Mouse (Mus musculus) c-Kit-negative CD71-positive TER-119-positive erythroid progenitor cells, embryonic 14.5 days (primary cell): ENCODE measurements around the gene Grap2.
A peak's percentile ranks its signal among the peaks of the same experiment; 100 is the strongest.

Source experiments
- DNase-seq: peaks from one replicate; pipeline ENCODE4 v3.0.0-alpha.2; 2013; ENCODE audit warnings: low read depth, low spot score

The Grap2 gene

DNA sequence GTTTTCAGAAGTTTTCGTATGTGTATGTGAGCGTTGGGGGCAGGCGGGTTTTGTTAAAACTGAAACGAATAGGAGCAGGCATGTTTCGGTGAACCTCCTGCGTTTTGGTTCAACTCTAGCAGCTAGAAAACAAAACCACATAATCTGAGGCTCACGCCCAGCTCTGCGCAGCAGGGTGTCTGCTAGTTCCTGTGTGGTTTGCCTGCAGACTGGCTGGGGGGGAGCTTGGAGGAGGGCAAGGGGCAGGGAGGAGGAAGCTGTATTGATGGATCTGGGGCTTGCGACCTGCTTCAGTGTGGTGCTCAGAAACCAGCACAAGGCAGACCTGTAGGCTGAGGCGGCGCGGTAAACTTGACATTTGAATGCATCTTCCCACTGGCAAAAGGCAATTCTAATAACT, at the start of gene Grap2:
Grap2 (plus strand) TSS at position 304 of the 400 bp plus-strand sequence.
- DNase-seq = no peak

DNA sequence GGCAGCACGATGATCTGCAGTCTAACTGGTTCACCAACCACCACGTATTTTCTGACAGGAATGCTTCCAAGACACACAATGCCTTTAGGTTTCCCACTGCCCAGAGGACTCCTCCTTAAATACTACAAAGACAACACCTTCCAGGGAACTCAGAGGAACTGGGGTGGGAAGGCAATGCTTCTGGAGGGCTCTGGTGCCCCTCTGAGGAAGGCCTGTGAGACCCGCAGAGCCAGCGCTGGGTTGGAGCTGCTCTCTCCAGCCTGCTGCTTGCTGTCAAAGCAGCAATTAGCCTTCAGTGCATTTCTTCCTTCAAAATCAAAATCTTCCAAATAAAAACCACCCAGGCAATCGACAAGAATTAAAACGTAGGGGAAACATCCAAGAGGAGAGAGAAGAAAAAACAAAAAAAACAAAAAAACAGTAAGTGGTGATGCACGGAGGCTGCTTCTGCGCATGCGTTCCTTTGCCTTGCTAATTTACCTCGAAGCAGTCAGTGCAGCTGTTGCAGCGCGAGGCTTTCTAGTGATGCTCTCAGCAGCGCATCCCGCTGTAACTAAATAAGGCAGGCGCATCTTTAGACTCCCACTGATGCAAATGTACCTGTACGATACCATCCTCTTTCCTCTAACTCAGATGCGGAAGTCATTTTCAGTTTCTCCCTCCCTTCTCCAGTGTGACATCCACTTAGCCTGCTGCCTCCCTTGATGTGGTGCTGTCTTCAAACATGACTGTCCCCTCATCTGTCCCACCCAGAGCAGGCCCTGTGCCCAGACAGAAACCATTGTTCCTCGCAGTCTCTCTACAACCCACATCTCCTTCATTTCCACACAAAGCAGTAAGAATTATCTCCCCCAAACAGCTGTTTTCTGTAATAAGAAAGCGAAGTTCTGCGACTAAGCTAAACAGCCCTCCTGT, 42.2 kb upstream of the Grap2 start:
- no peak for DNase-seq

DNA sequence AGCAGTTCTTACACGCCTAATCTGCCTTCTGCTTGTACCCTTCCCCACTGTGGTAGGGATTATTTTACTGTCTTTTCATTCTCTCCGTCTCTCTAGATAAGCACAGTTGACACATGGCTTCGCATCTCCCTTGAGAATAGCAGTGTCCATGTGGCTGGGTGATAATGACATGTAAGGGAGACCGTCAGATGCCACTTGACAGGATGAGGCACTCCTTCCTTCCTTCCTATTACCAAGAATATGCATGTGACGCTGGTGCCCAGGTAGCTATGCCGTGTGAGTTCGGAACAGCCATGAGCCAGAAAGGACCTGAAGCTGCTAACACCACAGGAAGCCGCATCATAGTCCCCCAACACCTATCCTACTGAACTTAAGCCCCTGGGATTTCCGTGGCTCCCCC, 41.4 kb upstream of the Grap2 start:
- no peak for DNase-seq

- peak; percentile 48 for DNase-seq
Observed at GRCm38 (mm10) chr15:80532281-80533072, 39.9 kb upstream of the Grap2 start.

DNA sequence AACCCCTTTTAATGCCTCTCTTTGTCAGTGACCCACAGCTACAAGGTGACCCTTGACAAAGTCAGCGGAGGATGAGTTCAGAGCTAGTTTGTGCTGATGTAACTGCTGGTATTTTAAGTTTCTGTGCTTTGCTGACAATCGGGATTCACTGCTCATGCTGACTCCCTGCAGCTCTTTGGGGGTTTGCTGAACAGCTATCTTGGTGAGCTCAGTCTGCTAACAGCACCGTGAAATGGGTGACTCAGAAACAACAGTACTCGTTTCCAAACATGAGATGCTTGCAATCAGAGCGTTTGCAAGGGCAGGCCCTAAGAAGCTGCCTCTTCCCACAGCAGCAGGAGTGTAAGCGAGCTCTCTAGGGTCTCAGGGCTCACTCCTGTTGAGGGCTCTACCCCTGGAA, 39.1 kb upstream of the Grap2 start:
- no peak for DNase-seq

DNA sequence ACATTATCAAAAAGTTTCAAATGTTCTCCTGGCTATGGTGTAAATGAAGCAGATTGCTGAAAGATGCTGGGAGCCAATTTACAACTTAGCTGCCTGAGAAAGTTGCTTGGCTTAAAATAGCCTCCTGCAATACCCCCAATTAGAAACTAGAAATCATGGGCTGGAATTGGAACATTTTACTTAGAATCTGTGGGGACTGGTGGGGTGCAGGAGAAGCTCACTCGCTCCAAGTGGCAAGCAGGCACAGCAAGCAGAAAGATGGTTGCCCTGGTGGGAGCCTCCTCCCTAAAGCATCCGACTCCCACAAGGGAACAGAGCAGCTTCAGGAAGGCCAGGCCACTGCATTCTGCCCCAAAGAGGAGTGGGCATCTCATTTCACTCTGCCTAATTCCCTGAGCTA, 36.3 kb upstream of the Grap2 start:
- no peak for DNase-seq

DNA sequence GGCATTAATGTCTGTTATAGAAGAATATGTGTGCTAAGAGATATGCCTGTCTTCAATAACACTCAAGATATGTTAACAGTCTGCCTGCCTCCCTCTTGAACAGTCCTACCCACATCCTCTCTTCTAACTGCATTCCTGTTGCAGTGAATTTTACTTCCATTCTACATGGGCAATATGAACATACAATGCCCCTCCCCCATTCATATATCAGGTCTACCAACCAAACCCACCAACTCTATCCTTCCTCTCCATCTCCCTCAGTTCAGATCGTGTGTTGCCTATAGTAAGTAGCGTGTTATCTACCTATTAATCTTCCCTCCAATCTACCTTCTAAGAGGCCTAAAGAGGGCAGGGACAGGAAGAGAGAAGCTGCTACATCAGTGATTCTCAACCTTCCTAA, 34.3 kb upstream of the Grap2 start:
- no peak for DNase-seq

GRCm38 (mm10) chr15:80538671-80539340, 33.6 kb upstream of the Grap2 start:
- no peak for DNase-seq

DNA sequence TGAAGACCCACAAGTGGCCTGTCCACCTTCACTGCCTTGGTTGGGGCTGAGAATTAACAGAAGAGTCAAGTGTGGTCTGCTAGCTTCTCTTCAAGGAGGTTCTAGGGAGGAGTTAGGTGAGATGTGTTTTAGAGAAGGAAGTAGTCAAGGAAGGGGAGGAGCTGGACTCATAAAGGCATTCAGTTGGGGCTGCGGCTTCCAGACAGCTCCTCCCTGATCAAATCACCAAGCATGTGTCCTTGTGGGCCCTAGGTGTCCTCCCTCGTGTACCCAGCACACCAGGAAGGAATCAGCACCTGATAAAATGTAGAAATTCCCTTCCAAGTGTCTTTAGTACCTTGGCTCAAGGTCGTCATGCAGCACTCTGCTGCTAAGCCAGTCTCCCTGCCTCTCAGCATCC, 28.3 kb upstream of the Grap2 start:
- DNase-seq = no peak

GRCm38 (mm10) chr15:80545430-80545829, 27.0 kb upstream of the Grap2 start:
- DNase-seq = no peak

- no peak for DNase-seq
Observed at GRCm38 (mm10) chr15:80554860-80555822, 17.3 kb upstream of the Grap2 start.

- no peak for DNase-seq
Observed at GRCm38 (mm10) chr15:80556021-80556420, 16.4 kb upstream of the Grap2 start.

DNA sequence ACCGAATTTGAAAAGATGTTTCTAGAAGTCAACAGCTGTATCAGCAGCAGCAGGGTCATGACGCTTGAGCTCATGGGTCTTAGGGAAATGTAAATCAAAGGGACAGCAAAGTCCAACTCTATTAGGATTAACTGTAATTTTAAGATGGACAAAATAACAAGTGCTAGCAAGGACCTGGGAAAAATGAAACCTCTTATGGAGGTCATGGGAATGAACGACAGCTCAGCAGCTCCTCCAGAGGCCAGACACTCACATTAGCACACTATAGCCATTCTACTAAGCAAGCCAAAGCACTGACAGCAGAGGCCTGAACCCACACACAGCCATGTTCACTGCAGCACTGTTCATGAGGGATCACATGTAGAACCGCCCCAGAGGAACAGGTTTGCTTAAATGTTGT, 14.6 kb upstream of the Grap2 start:
- no peak for DNase-seq

GRCm38 (mm10) chr15:80559534-80559933, 12.9 kb upstream of the Grap2 start:
- DNase-seq = no peak

GRCm38 (mm10) chr15:80559978-80560377, 12.4 kb upstream of the Grap2 start:
- DNase-seq = no peak

- DNase-seq = no peak
Observed at GRCm38 (mm10) chr15:80560646-80561580, 11.5 kb upstream of the Grap2 start.

- DNase-seq = no peak
Observed at GRCm38 (mm10) chr15:80562446-80562845, 9.9 kb upstream of the Grap2 start.

DNA sequence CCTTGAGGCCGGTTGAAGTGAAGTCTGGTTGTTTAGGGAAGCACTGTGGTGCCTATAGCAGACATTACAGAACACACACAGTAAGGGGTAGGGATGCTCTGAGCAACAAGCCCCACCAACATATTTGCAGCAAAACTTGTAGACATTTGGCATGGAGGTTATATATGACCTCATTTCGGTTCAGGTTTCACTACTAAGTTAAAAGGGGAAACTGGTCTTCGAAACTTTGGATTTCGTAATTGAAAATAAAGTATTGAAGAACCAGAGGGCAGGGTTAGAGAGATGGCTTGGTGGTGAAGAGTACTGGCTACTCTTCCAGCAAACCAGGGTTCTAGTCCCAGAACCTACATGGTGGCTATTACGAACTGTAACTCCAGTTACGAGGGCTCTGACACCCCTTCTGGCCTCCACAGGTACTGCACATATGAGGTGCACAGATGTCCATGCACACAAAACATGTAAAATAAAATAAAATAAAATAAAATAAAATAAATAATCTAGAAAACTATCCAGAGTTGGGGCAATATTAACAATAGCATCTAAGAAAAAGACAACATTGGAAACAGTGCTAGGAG, 8.7 kb upstream of the Grap2 start:
- no peak for DNase-seq

DNA sequence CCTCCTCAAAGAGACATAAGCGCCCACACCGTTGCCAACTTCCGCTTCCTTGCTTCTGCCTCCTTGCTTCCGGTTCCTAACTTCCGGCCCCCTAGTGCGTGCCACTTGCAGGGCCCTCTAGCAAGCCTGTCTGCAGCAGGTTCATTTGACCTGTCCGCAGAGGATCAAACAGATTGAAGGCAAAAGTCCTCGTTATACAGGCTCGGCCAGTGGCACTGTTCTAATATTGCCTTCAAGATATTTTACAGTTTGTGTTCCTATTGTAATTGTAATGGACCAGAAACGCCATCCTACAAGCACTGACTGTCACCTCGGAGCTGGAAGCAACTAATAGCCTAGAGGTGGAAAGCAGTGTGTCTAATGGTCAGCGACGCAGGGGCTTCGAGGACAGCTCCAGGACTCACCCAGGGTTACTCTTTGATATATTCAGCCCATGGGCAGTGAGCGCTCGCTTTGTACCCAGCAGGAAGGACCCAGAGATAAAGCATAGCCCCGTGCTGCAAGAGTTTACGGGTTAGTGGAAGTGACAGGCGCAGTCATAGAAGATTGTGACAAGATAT, 7.2 kb upstream of the Grap2 start, which contains the start of gene Enthd1:
Enthd1 (minus strand) TSS at position 51 of the 560 bp plus-strand sequence.
- no peak for DNase-seq
